Mouse (Mus musculus) neural tube, embryonic 11.5 days (tissue): ENCODE data around the gene Tcte1. TPM values are rescaled to one million over a fixed set of nuclear protein-coding genes. Genes with fewer than 3 reads are reported as not detected.

Experiments
- ATAC-seq: fragments of 200-750 bp; cut with Nextera tagmentation; 2 replicates; pipeline ENCODE4 v1.8.0; 2017; ENCODE audit warnings: moderate number of reproducible peaks, mild to moderate bottlenecking, moderate TSS enrichment, moderate library complexity; ENCODE audit not compliant: insufficient read depth, low FRiP score, low TSS enrichment
- DNase-seq: peaks from one replicate; pipeline ENCODE4 v3.0.0-alpha.2; 2015; ENCODE audit warnings: low spot score
- H3K27ac ChIP-seq: fragments of 300-500 bp; sonication (generic); 2 replicates; pipeline ENCODE4 v1.5.1; 2014; ENCODE audit warnings: low read depth, mild to moderate bottlenecking, low read length
- H3K27me3 ChIP-seq: fragments of 300-500 bp; sonication (generic); 2 replicates; pipeline ENCODE4 v1.6.1; 2014; ENCODE audit warnings: mild to moderate bottlenecking, low read length, mixed read lengths; ENCODE audit not compliant: control insufficient read depth, insufficient read depth
- H3K36me3 ChIP-seq: fragments of 300-500 bp; sonication (generic); 2 replicates; pipeline ENCODE4 v1.6.1; 2014; ENCODE audit warnings: mild to moderate bottlenecking, low read length, moderate library complexity, mixed read lengths; ENCODE audit not compliant: control insufficient read depth, insufficient read depth
- H3K4me1 ChIP-seq: fragments of 300-500 bp; sonication (generic); 2 replicates; pipeline ENCODE4 v1.6.1; 2014; ENCODE audit warnings: low read length, mixed read lengths; ENCODE audit not compliant: control insufficient read depth, insufficient read depth
- H3K4me2 ChIP-seq: fragments of 300-500 bp; sonication (generic); 2 replicates; pipeline ENCODE4 v1.6.1; 2014; ENCODE audit warnings: low read depth, mild to moderate bottlenecking, moderate library complexity
- H3K4me3 ChIP-seq: fragments of 300-500 bp; sonication (generic); 2 replicates; pipeline ENCODE4 v1.5.1; 2014; ENCODE audit warnings: low read depth, low read length
- H3K9ac ChIP-seq: fragments of 300-500 bp; sonication (generic); 2 replicates; pipeline ENCODE4 v1.6.1; 2014; ENCODE audit warnings: mild to moderate bottlenecking, low read length
- H3K9me3 ChIP-seq: fragments of 300-500 bp; sonication (generic); 2 replicates; pipeline ENCODE4 v1.6.1; 2016; ENCODE audit warnings: low read length; ENCODE audit not compliant: control insufficient read depth
- WGBS: fragments of 180-500 bp; shearing (Covaris S2); extraction: QIAGEN DNeasy Blood & Tissue Kit; methylation state at CpG from one replicate; pipeline ENCODE4 v1.1.7; 2014; 5-methylcytosine and 5-hydroxymethylcytosine counted together
- polyA plus RNA-seq: library from polyadenylated mRNA; unstranded; fragments of >200 nt; fragmentation: Nextera tagmentation; extraction: Ambion mirVana; gene quantifications from 2 replicates; pipeline ENCODE4 v1.2.1, GENCODE M21; 2014

The Tcte1 gene
- polyA plus RNA-seq, 1 experiment from 2014 or later, result 1.8 TPM

DNA sequence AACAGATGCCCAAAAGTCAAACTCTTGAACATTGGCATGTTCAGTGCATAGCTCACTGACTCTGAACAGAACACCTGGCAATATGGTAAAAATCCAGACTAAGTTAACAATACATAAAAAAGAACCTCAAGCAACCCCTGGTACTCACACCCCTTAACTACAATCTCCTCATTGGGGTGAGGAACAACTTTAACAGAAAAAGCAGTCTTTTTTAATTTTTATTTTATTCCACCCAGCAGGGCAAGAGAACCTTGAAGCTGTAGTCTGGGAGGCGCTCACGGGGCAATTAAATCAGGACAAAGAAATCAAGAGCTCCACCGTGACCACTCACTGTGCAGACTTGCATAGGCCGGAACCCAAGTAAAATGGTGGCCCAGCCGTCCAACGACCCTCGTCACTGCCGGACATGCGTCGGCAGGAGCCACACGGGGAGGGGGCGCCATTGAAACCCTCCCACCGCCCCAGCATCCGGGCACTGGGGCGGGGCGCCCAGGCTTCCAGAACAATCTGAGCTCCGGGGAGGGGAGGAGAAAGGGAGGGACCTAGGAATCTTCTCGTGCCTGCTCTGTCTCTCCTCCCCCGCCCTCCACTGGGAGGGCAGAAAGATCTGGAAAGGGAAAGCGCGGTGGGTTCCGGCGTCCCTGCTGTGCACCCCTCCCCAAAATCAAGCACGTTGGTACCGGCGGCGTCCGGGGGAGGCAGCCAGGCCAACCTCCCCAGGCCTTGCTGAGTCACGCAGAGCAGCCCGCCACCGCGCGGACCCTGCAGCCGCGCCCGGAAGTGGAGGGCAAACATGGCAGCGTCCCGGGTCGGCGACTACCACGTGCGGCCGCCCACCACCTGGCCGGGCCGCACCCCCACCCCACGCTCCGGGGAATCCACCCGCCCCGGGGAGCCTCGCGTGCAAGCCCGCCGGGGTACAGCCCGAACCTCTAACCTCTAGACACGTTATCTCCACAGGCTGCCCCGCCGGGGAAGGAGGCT, 49.2 kb downstream of the Tcte1 start:
- no peaks in the 10 kb centered on the region for H3K9me3 ChIP-seq
- under 1% methylated on average over 55 of the region's 57 CpGs for WGBS
- H3K4me1 ChIP-seq, result peaks cover 6% of the 10 kb centered on the region
- H3K27me3 ChIP-seq, result no peaks in the 10 kb centered on the region
- ATAC-seq (peak; percentile 65), DNase-seq (peak; percentile 89)
- peak overlapping the region; percentile 94 for H3K4me2 ChIP-seq
- H3K36me3 ChIP-seq, result peaks cover 29% of the 10 kb centered on the region
- H3K4me3 ChIP-seq, result peak overlapping the region; percentile 100
- H3K27ac ChIP-seq, result peak overlapping the region; percentile 93
- H3K9ac ChIP-seq, result peak overlapping the region; percentile 99

DNA sequence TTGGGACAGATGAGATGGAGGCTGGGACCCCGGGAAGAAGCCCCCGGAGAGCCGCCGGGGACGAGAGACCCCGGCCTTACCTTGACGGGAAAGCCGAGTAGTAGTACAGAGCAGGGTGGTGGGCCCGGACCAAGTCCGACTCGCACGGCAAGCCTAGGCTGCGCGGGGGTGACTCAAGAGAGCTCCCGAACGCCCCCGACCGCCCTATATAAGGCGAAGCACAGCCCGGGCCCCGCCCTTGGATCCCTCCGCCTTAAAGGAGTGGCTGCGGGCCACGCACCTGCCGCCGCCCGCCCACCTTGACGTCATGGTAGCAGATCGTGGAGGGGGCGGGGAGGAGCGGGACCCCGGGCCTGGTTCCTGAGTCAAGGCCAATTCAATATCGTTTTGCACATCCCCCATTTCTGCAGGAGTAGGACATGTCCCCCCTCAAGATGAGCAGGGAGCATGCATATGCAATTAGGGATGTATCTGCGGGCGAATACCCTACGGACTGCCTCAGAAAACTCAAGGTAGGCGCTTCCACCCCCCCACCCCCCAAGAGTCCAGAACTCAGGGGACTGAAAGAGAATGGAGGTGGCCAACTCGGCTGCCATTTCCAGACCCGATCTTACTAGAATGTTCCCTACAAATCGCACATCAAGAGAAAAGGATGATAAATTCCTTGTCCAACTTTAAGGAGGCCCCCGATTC, 50.0 kb downstream of the Tcte1 start, which contains the start of gene Hsp90ab1:
Gene Hsp90ab1, minus strand, starts transcription at position 185 of the 693 bp plus-strand sequence.
- H3K9ac ChIP-seq, result peak within 1 kb of the TSS; percentile 99
- peak within 1 kb of the TSS; percentile 100 for H3K4me3 ChIP-seq
- peak within 1 kb of the TSS; percentile 94 for H3K4me2 ChIP-seq
- H3K27me3 ChIP-seq, result no peaks in the 10 kb centered on the region
- DNase-seq (peak; percentile 99), ATAC-seq (peak; percentile 85)
- H3K9me3 ChIP-seq, result no peaks in the 10 kb centered on the region
- whole genome bisulfite sequencing, result 0% methylated on average over 41 of the region's 41 CpGs
- peaks cover 6% of the 10 kb centered on the region for H3K4me1 ChIP-seq
- peak within 1 kb of the TSS; percentile 93 for H3K27ac ChIP-seq
- H3K36me3 ChIP-seq, result peaks cover 25% of the 10 kb centered on the region

DNA sequence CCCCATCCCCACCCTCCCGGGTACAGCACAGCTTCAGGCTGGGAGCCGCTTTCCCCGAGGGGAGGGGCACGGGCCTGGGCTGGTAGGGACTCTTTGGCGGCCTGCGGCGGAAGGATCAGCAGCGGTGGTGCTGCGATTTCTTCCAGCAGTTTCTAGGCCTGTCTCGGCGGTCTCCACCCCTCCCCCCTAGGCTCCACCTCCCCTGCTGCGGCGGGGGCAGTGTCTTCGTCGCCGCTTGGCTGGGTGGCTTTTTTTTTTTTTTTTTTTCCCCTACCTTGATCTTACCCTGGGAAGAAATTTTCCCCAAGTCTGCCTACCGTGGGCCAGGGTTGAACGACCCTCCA, 50.5 kb downstream of the Tcte1 start:
- WGBS, result 0% methylated on average over 18 of the region's 18 CpGs
- peaks cover 6% of the 10 kb centered on the region for H3K4me1 ChIP-seq
- ATAC-seq, result peak; percentile 70

GRCm38 (mm10) chr17:45574129-45574761, 51.0 kb downstream of the Tcte1 start:
- Histone ChIP-seq H3K4me1 (peaks cover 6% of the 10 kb centered on the region), H3K27ac (peak overlapping the region; percentile 93), H3K36me3 (peaks cover 17% of the 10 kb centered on the region), H3K27me3 (no peaks in the 10 kb centered on the region), H3K4me2 (peak overlapping the region; percentile 94), H3K9me3 (no peaks in the 10 kb centered on the region), H3K4me3 (peak overlapping the region; percentile 100), H3K9ac (peak overlapping the region; percentile 99)
- no peak for DNase-seq
- 3% methylated on average over 17 of the region's 17 CpGs for WGBS
- ATAC-seq, result peak; percentile 22

More for the DNA sequence above, 50.5 kb downstream of the Tcte1 start:
- DNase-seq, result peak; percentile 93
- H3K27me3 ChIP-seq, result no peaks in the 10 kb centered on the region
- peak overlapping the region; percentile 94 for H3K4me2 ChIP-seq
- H3K9me3 ChIP-seq, result no peaks in the 10 kb centered on the region
- H3K36me3 ChIP-seq, result peaks cover 20% of the 10 kb centered on the region
- H3K9ac ChIP-seq, result peak overlapping the region; percentile 99
- H3K4me3 ChIP-seq, result peak overlapping the region; percentile 100
- peak overlapping the region; percentile 93 for H3K27ac ChIP-seq

DNA sequence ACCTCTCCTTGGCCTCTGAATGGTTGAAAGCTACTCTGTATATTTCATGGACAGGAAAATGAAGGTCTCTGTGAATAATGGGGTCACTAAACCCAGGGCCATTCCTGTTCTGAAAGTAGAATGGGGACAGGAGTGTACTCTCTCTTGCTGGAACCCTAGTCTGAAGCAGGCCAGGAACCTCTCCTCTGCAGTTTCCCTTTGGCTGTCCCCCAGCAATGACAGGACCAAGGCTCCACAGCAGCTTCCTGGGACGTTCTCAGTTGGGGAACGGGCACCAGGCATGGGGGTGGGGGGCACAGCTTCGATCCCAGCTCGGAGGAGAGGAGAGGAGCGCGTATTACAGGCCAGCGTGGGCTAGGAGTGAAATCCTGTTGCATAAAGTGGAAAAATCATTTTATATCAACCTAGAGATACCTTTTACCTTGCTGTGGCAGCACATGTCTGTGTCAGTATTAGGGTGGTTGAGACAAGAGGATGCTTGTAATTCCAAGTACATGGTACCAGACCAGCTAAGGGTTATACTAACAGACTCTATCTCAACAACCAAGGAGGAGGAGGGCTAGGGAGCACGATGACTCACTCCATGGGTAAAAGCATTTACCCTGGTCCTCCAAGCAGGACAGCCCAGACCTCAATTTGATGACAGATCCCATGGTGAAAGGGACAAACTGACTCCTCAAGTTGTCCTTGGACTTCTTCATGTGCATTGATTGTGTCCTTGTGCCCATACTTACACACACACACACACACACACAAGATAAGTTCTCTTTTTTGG, 52.1 kb downstream of the Tcte1 start:
- H3K4me3 ChIP-seq, result no peak overlapping the region
- H3K4me1 ChIP-seq, result peaks cover 6% of the 10 kb centered on the region
- no peaks in the 10 kb centered on the region for H3K9me3 ChIP-seq
- peaks cover 8% of the 10 kb centered on the region for H3K36me3 ChIP-seq
- no peak for DNase-seq
- WGBS, result 93% methylated on average over 8 of the region's 8 CpGs
- H3K9ac ChIP-seq, result no peak overlapping the region
- no peak overlapping the region for H3K27ac ChIP-seq
- H3K4me2 ChIP-seq, result no peak overlapping the region
- no peak for ATAC-seq
- no peaks in the 10 kb centered on the region for H3K27me3 ChIP-seq

DNA sequence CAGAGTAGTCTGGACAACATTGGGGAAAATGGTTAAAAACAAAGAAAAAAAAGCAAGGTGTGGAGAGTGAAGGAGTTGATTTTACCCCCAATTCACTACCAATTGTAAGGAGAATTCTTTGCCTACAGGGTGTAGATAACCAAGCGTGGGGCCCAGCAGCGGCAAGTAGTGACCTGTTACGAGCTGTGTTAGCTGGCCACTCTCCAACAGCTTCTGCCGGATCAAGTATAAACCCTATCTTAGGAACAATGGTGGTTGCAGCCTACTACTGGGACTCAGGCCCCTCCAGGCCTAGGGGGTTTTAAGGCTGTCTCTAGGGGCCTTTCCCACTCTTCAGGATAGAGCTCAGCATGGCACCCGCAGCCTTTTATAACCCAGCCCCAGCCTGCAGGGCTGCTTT, 55.0 kb downstream of the Tcte1 start:
- Histone ChIP-seq H3K36me3 (no peaks in the 10 kb centered on the region), H3K9ac (no peak overlapping the region), H3K9me3 (no peaks in the 10 kb centered on the region), H3K27ac (no peak overlapping the region), H3K4me1 (peaks cover 10% of the 10 kb centered on the region), H3K4me3 (no peak overlapping the region), H3K4me2 (no peak overlapping the region), H3K27me3 (no peaks in the 10 kb centered on the region)
- ATAC-seq, result no peak
- whole genome bisulfite sequencing, result 79% methylated on average over 5 of the region's 5 CpGs
- no peak for DNase-seq

- Histone ChIP-seq H3K36me3 (no peaks in the 10 kb centered on the region), H3K27ac (no peak overlapping the region), H3K4me2 (no peak overlapping the region), H3K9me3 (no peaks in the 10 kb centered on the region), H3K9ac (no peak overlapping the region), H3K4me3 (no peak overlapping the region), H3K4me1 (peaks cover 10% of the 10 kb centered on the region), H3K27me3 (no peaks in the 10 kb centered on the region)
- DNase-seq, result no peak
- WGBS, result 75% methylated on average over 7 of the region's 7 CpGs
- no peak for ATAC-seq
Observed at GRCm38 (mm10) chr17:45578843-45579242, 55.6 kb downstream of the Tcte1 start.

- H3K27me3 ChIP-seq, result no peaks in the 10 kb centered on the region
- H3K4me1 ChIP-seq, result peaks cover 9% of the 10 kb centered on the region
- ATAC-seq (no peak), DNase-seq (no peak)
- 82% methylated on average over 4 of the region's 4 CpGs for WGBS
- H3K4me2 ChIP-seq, result no peak overlapping the region
- no peak overlapping the region for H3K4me3 ChIP-seq
- H3K9ac ChIP-seq, result no peak overlapping the region
- H3K9me3 ChIP-seq, result no peaks in the 10 kb centered on the region
- no peaks in the 10 kb centered on the region for H3K36me3 ChIP-seq
- no peak overlapping the region for H3K27ac ChIP-seq
Observed at GRCm38 (mm10) chr17:45579554-45579953, 56.3 kb downstream of the Tcte1 start.
